Comparison of ENCODE assay signal across 8 mouse cellular contexts in genomic region chr9:72662691-72663533, GRCm38 (mm10). TPM values are rescaled to one million over a fixed set of nuclear protein-coding genes. Genes with fewer than 3 reads are reported as not detected.
DNase-seq lines count a peak whose midpoint lies in the region; ATAC-seq lines count a peak whose summit lies in the region.

No protein-coding gene starts in this region.

- H3K9ac ChIP-seq in embryonic facial prominence, embryonic 11.5 days (replicated peaks; ENCODE audit: low read length), result peak overlapping the region; percentile 100
- H3K9ac ChIP-seq in limb, embryonic 11.5 days (ENCODE audit: low read length), result peak overlapping the region; percentile 100
- peak overlapping the region; percentile 77 for H3K9ac ChIP-seq in midbrain, embryonic 15.5 days

- peaks cover 36% of the 10 kb centered on the region for H3K36me3 ChIP-seq in megakaryocyte, embryonic 14.5 days (replicated peaks; ENCODE audit: low read length)
- H3K36me3 ChIP-seq in embryonic facial prominence, embryonic 11.5 days (replicated peaks; ENCODE audit: control insufficient read depth, insufficient read depth, low read depth, low read length), result peaks cover 5% of the 10 kb centered on the region
- peaks cover 9% of the 10 kb centered on the region; the same call in 1 of the 2 replicates for H3K36me3 ChIP-seq in limb, embryonic 11.5 days (ENCODE audit: control insufficient read depth, insufficient read depth, low read length)
- no peaks in the 10 kb centered on the region; the same call in 1 of the 2 replicates for H3K36me3 ChIP-seq in midbrain, embryonic 15.5 days (replicated peaks)

- H3K4me1 ChIP-seq in megakaryocyte, embryonic 14.5 days, result peaks cover 63% of the 10 kb centered on the region
- H3K4me1 ChIP-seq in embryonic facial prominence, embryonic 11.5 days (ENCODE audit: control insufficient read depth, insufficient read depth, low read length), result no peaks in the 10 kb centered on the region
- H3K4me1 ChIP-seq in limb, embryonic 11.5 days (ENCODE audit: control insufficient read depth, insufficient read depth, low read length), result peaks cover 19% of the 10 kb centered on the region
- peaks cover 46% of the 10 kb centered on the region for H3K4me1 ChIP-seq in midbrain, embryonic 15.5 days

- DNase-seq in embryonic facial prominence, embryonic 11.5 days (ENCODE audit: low spot score), result peak; percentile 91
- DNase-seq in kidney, adult 11 months, result peak; percentile 81
- DNase-seq in limb, embryonic 11.5 days (ENCODE audit: low spot score), result peak; percentile 88
- DNase-seq in spleen, postnatal 14 days (ENCODE audit: low spot score in 2 of 2), result peak; percentile 21 to 44

- H3K4me2 ChIP-seq in embryonic facial prominence, embryonic 11.5 days (ENCODE audit: low read depth, low read length), result peak overlapping the region; percentile 62
- H3K4me2 ChIP-seq in limb, embryonic 11.5 days (ENCODE audit: low read depth, severe bottlenecking), result peak overlapping the region; percentile 89
- peak overlapping the region; percentile 79 for H3K4me2 ChIP-seq in midbrain, embryonic 15.5 days

- peak overlapping the region; percentile 95 for H3K4me3 ChIP-seq in megakaryocyte, embryonic 14.5 days (replicated peaks)
- H3K4me3 ChIP-seq in embryonic facial prominence, embryonic 11.5 days (ENCODE audit: low read depth, low read length), result peak overlapping the region; percentile 99
- peak overlapping the region; percentile 99 for H3K4me3 ChIP-seq in limb, embryonic 11.5 days (ENCODE audit: low read depth, low read length)
- H3K4me3 ChIP-seq in midbrain, embryonic 15.5 days, result peak overlapping the region; percentile 88

- no peaks in the 10 kb centered on the region for H3K9me3 ChIP-seq in megakaryocyte, embryonic 14.5 days
- H3K9me3 ChIP-seq in embryonic facial prominence, embryonic 11.5 days (replicated peaks; ENCODE audit: control insufficient read depth, low read length), result no peaks in the 10 kb centered on the region
- no peaks in the 10 kb centered on the region for H3K9me3 ChIP-seq in limb, embryonic 11.5 days (ENCODE audit: control insufficient read depth, low read length)
- H3K9me3 ChIP-seq in midbrain, embryonic 15.5 days, result no peaks in the 10 kb centered on the region

- peak overlapping the region; percentile 100 for H3K27ac ChIP-seq in embryonic facial prominence, embryonic 11.5 days (replicated peaks; ENCODE audit: low read depth, low read length)
- peak overlapping the region; percentile 100 for H3K27ac ChIP-seq in limb, embryonic 11.5 days (replicated peaks; ENCODE audit: low read depth, low read length)
- peak overlapping the region; percentile 98 for H3K27ac ChIP-seq in midbrain, embryonic 15.5 days

- no peaks in the 10 kb centered on the region for H3K27me3 ChIP-seq in megakaryocyte, embryonic 14.5 days (replicated peaks)
- no peaks in the 10 kb centered on the region for H3K27me3 ChIP-seq in embryonic facial prominence, embryonic 11.5 days (ENCODE audit: control insufficient read depth, insufficient read depth, low read length)
- H3K27me3 ChIP-seq in limb, embryonic 11.5 days (ENCODE audit: control insufficient read depth, insufficient read depth, low read length), result no peaks in the 10 kb centered on the region
- H3K27me3 ChIP-seq in midbrain, embryonic 15.5 days (replicated peaks), result no peaks in the 10 kb centered on the region

- WGBS in embryonic facial prominence, embryonic 11.5 days, result under 1% methylated on average over 52 of the region's 55 CpGs
- WGBS in limb, embryonic 11.5 days, result under 1% methylated on average over 49 of the region's 55 CpGs
- WGBS in midbrain, embryonic 15.5 days, result under 1% methylated on average over 46 of the region's 55 CpGs

- no peak for ATAC-seq in megakaryocyte, adult 5-6 weeks (ENCODE audit: poor library complexity, severe bottlenecking)
- peak; percentile 64 for ATAC-seq in embryonic facial prominence, embryonic 11.5 days (replicated peaks; ENCODE audit: insufficient number of reproducible peaks, low FRiP score, low TSS enrichment, low read depth)
- ATAC-seq in granulocyte monocyte progenitor cell, adult 5-6 weeks (replicated peaks; ENCODE audit: poor library complexity, severe bottlenecking), result peak; percentile 25
- ATAC-seq in limb, embryonic 11.5 days (ENCODE audit: insufficient number of reproducible peaks, low FRiP score, low TSS enrichment, low read depth), result peak; percentile 65
- ATAC-seq in midbrain, embryonic 15.5 days (replicated peaks), result peak; percentile 35

RNA-seq across cellular contexts. Expression of gene Nedd4, which starts 0.8 kb away (rescaled TPM):
- polyA plus RNA-seq in megakaryocyte, embryonic 14.5 days (2012; ENCODE audit: insufficient read depth, low replicate concordance), result 6.0 and 24.7 TPM in 2 replicates
- 36.7 and 38.0 TPM in 2 replicates for total RNA-seq in megakaryocyte, adult 5-6 weeks (2015)
- 47.0 and 68.7 TPM in 2 replicates for total RNA-seq in megakaryocyte, adult 5-6 weeks (2017)
- polyA plus RNA-seq in embryonic facial prominence, embryonic 11.5 days (2014; fragmentation: Nextera tagmentation; extraction: Ambion mirVana), result 825 and 859 TPM in 2 replicates
- 118 and 129 TPM in 2 replicates for total RNA-seq in granulocyte monocyte progenitor cell, adult 5-6 weeks (2014; fragmentation: Nextera tagmentation)
- total RNA-seq in granulocyte monocyte progenitor cell, adult 5-6 weeks (2017), result 154 and 167 TPM in 2 replicates
- polyA plus RNA-seq in limb, embryonic 11.5 days (2014; fragmentation: Nextera tagmentation; extraction: Ambion mirVana), result 815 and 849 TPM in 2 replicates
- polyA plus RNA-seq in midbrain, embryonic 15.5 days (2015; fragmentation: Nextera tagmentation; extraction: Ambion mirVana), result 436 and 451 TPM in 2 replicates

Comparison
In these comparisons a context has a peak if more than half of its experiments do, and no peak if none do; other contexts are left out.
1. DNase-seq: peak in every context shown above with its lines; median percentile 91 in embryonic facial prominence, embryonic 11.5 days; 88 in limb, embryonic 11.5 days; 81 in kidney, adult 11 months; 32 in spleen, postnatal 14 days.
2. RNA of gene Nedd4, which starts 0.8 kb away (polyA plus RNA-seq): 825 to 859 TPM in embryonic facial prominence, embryonic 11.5 days, 815 to 849 TPM in limb, embryonic 11.5 days and 436 to 451 TPM in midbrain, embryonic 15.5 days; 6.0 to 24.7 TPM in megakaryocyte, embryonic 14.5 days; every median in the first group is over 10 times any median in the second.
3. Peak in every context shown above with its lines, with median percentiles within 50 percentile points of each other: H3K4me3 ChIP-seq, H3K27ac ChIP-seq, H3K4me2 ChIP-seq and H3K9ac ChIP-seq.